ENCODE assay signal across 9 mouse cellular contexts in genomic region chr17:93158280-93158851, GRCm38 (mm10). TPM values are rescaled to one million over a fixed set of nuclear protein-coding genes. Genes with fewer than 3 reads are reported as not detected.
DNase-seq lines count a peak whose midpoint lies in the region; TF ChIP-seq lines count a peak whose summit lies in the region.
"Had no signal": no experiment of that assay in that cellular context is flagged by ENCODE, and none has a peak within 500 bp of the region (broad histone marks: within the 10 kb centered on the region; RNA-seq: fewer than 3 reads in every experiment).

No protein-coding gene starts in this region.

- peak; percentile 98 for TF ChIP-seq RAD21 in MEL (IDR thresholded peaks at IDR 0.05; ENCODE audit: low read depth, low read length)

- no peaks in the 10 kb centered on the region for H3K27me3 ChIP-seq in MEL (ENCODE audit: control insufficient read depth in 1 of 2, insufficient read depth in 2 of 2, low read length in 2 of 2)
- H3K27me3 ChIP-seq: limb, embryonic 15.5 days had no signal

- no peak overlapping the region for H3K9ac ChIP-seq in MEL (ENCODE audit: control insufficient read depth, low read depth, low read length, poor library complexity, severe bottlenecking)
- H3K9ac ChIP-seq: limb, embryonic 15.5 days had no signal

- no peak for TF ChIP-seq POLR2A in MEL (IDR thresholded peaks at IDR 0.05; ENCODE audit: control insufficient read depth in 1 of 2, insufficient read depth in 1 of 2, low read depth in 1 of 2, low read length in 2 of 2, poor library complexity in 1 of 2)

- no peaks in the 10 kb centered on the region for H3K79me2 ChIP-seq in MEL (ENCODE audit: control insufficient read depth, insufficient read depth, low read length, poor library complexity)

- TF ChIP-seq EP300 in MEL (IDR thresholded peaks at IDR 0.05; ENCODE audit: low read depth in 1 of 2, low read length in 2 of 2) = no peak

- H3K27ac ChIP-seq in MEL (ENCODE audit: control insufficient read depth, low read depth, low read length) = no peak overlapping the region
- no peak overlapping the region for H3K27ac ChIP-seq in layer of hippocampus, adult 2 months
- H3K27ac ChIP-seq: limb, embryonic 15.5 days had no signal

- H3K4me3 ChIP-seq in MEL (ENCODE audit: control insufficient read depth in 1 of 2, insufficient read depth in 1 of 2, low read depth in 2 of 2, low read length in 2 of 2) = no peak overlapping the region
- no peak overlapping the region for H3K4me3 ChIP-seq in layer of hippocampus, adult 2 months
- H3K4me3 ChIP-seq: limb, embryonic 15.5 days had no signal

- DNase-seq in cerebellum, adult 11 months = peak; percentile 15
- no peak for DNase-seq in cerebellum, adult 9-11 months
- DNase-seq in MEL (ENCODE audit: low read depth, low spot score) = peak; percentile 75
- DNase-seq in cerebellum, adult 8-10 months = peak; percentile 15
- DNase-seq in frontal cortex, postnatal 25 days (ENCODE audit: low spot score in 2 of 2) = peak; percentile 44 to 45
- DNase-seq in layer of hippocampus, adult 2 months (ENCODE audit: low spot score in 2 of 2) = peak; percentile 10 to 64
- peak; percentile 12 for DNase-seq in lung, postnatal 25 days (ENCODE audit: low spot score)
- peak; percentile 22 for DNase-seq in right cerebral cortex, adult 18-20 months

- peak; percentile 67 to 92 (median 87) for TF ChIP-seq CTCF in MEL (IDR thresholded peaks at IDR 0.05 in 2 of 3, conservative IDR thresholded peaks at IDR 0.05 in 1 of 3; ENCODE audit: control insufficient read depth in 1 of 3, insufficient read depth in 1 of 3, low read depth in 2 of 3, low read length in 3 of 3, poor library complexity in 1 of 3, severe bottlenecking in 1 of 3)
- TF ChIP-seq CTCF in layer of hippocampus, adult 2 months (conservative IDR thresholded peaks at IDR 0.05) = peak; percentile 91

- H3K4me1 ChIP-seq in MEL (ENCODE audit: control insufficient read depth in 1 of 2, insufficient read depth in 2 of 2, low read length in 2 of 2) = no peaks in the 10 kb centered on the region
- H3K4me1 ChIP-seq: limb, embryonic 15.5 days had no signal

- no peaks in the 10 kb centered on the region for H3K9me3 ChIP-seq in MEL (replicated peaks; ENCODE audit: insufficient read depth, low read length)
- H3K9me3 ChIP-seq: limb, embryonic 15.5 days had no signal

- no peaks in the 10 kb centered on the region for H3K36me3 ChIP-seq in MEL (ENCODE audit: control insufficient read depth in 1 of 2, insufficient read depth in 2 of 2, low read length in 2 of 2)
- H3K36me3 ChIP-seq: limb, embryonic 15.5 days had no signal

TF ChIP-seq in MEL, 35 proteins besides CTCF, POLR2A, EP300 and RAD21:
- TF ChIP-seq SMC3 (IDR thresholded peaks at IDR 0.05; ENCODE audit: low read depth, low read length) = peak; percentile 96
- TF ChIP-seq TCF12 (IDR thresholded peaks at IDR 0.05; ENCODE audit: low read depth, low read length) = no peak
- TF ChIP-seq NELFE (IDR thresholded peaks at IDR 0.05; ENCODE audit: low read depth, low read length) = no peak
- no peak for TF ChIP-seq GABPA (IDR thresholded peaks at IDR 0.05; ENCODE audit: low read depth, low read length)
- TF ChIP-seq ZC3H11A (IDR thresholded peaks at IDR 0.05; ENCODE audit: low read depth, low read length) = peak; percentile 94
- TF ChIP-seq ZMIZ1 (IDR thresholded peaks at IDR 0.05; ENCODE audit: low read depth, low read length) = no peak

RNA-seq across cellular contexts. Expression of gene Adcyap1, which starts 40.5 kb away (rescaled TPM):
- total RNA-seq in MEL (2012; rRNA removed) = not detected in 2 replicates
- polyA plus RNA-seq in MEL (2012; ENCODE audit: insufficient read depth in 1 of 2, insufficient read length in 2 of 2, low read depth in 1 of 2, low replicate concordance in 2 of 2, missing spikeins in 1 of 2) = not detected
- 1 to 10 TPM; 4.8 to 6.7 TPM for total RNA-seq in layer of hippocampus, adult 2 months (2021)
